Mouse (Mus musculus): ENCODE measurements at regions not wholly inside any gene's neighbourhood (a gene's known extent, or its start where the extent isn't known, plus 50 kb on each side); places are given as distances from the start of the nearest gene placed in this dataset.

- TF ChIP-seq POLR2A (IDR thresholded peaks at IDR 0.05; ENCODE audit: extremely low read depth, insufficient read depth, low read length) (no peak), CTCF (IDR thresholded peaks at IDR 0.05; ENCODE audit: extremely low read depth, insufficient read depth, low read length) (no peak)
- Histone ChIP-seq H3K4me1 (ENCODE audit: control insufficient read depth, insufficient read depth, low read length) (no peaks in the 10 kb centered on the region), H3K4me3 (ENCODE audit: insufficient read depth, low read length) (no peak overlapping the region)
These were observed 285.3 kb downstream of the Epha4 start for GRCm38 (mm10) chr1:77229561-77229960.

GRCm38 (mm10) chr1:77233010-77233409, 281.9 kb downstream of the Epha4 start:
- Histone ChIP-seq H3K27ac (ENCODE audit: insufficient read depth, low read length) (no peak overlapping the region), H3K4me1 (ENCODE audit: control insufficient read depth, insufficient read depth, low read length) (no peaks in the 10 kb centered on the region), H3K4me3 (ENCODE audit: insufficient read depth, low read length) (no peak overlapping the region)
- TF ChIP-seq CTCF (IDR thresholded peaks at IDR 0.05; ENCODE audit: extremely low read depth, insufficient read depth, low read length) (no peak), POLR2A (IDR thresholded peaks at IDR 0.05; ENCODE audit: extremely low read depth, insufficient read depth, low read length) (no peak)

More at GRCm38 (mm10) chr1:77229561-77229960, 285.3 kb downstream of the Epha4 start:
- H3K27ac ChIP-seq (ENCODE audit: insufficient read depth, low read length): no peak overlapping the region

GRCm38 (mm10) chr1:77244642-77245041, 270.2 kb downstream of the Epha4 start:
- Histone ChIP-seq H3K27ac (ENCODE audit: insufficient read depth, low read length) (no peak overlapping the region), H3K4me3 (ENCODE audit: insufficient read depth, low read length) (no peak overlapping the region), H3K4me1 (ENCODE audit: control insufficient read depth, insufficient read depth, low read length) (no peaks in the 10 kb centered on the region)
- TF ChIP-seq CTCF (IDR thresholded peaks at IDR 0.05; ENCODE audit: extremely low read depth, insufficient read depth, low read length) (no peak), POLR2A (IDR thresholded peaks at IDR 0.05; ENCODE audit: extremely low read depth, insufficient read depth, low read length) (no peak)

GRCm38 (mm10) chr1:77246047-77246446, 268.8 kb downstream of the Epha4 start:
- H3K27ac ChIP-seq (ENCODE audit: insufficient read depth, low read length): no peak overlapping the region
- TF ChIP-seq POLR2A (IDR thresholded peaks at IDR 0.05; ENCODE audit: extremely low read depth, insufficient read depth, low read length): no peak
- no peak overlapping the region for H3K4me3 ChIP-seq (ENCODE audit: insufficient read depth, low read length)
- no peaks in the 10 kb centered on the region for H3K4me1 ChIP-seq (ENCODE audit: control insufficient read depth, insufficient read depth, low read length)

- Histone ChIP-seq H3K4me3 (ENCODE audit: insufficient read depth, low read length) (no peak overlapping the region), H3K4me1 (ENCODE audit: control insufficient read depth, insufficient read depth, low read length) (no peaks in the 10 kb centered on the region), H3K27ac (ENCODE audit: insufficient read depth, low read length) (no peak overlapping the region)
- TF ChIP-seq CTCF (IDR thresholded peaks at IDR 0.05; ENCODE audit: extremely low read depth, insufficient read depth, low read length) (no peak), POLR2A (IDR thresholded peaks at IDR 0.05; ENCODE audit: extremely low read depth, insufficient read depth, low read length) (no peak)
These were observed 260.6 kb downstream of the Epha4 start for GRCm38 (mm10) chr1:77254276-77254675.

- no peak for TF ChIP-seq CTCF (IDR thresholded peaks at IDR 0.05; ENCODE audit: extremely low read depth, insufficient read depth, low read length)
- no peak for TF ChIP-seq POLR2A (IDR thresholded peaks at IDR 0.05; ENCODE audit: extremely low read depth, insufficient read depth, low read length)
These were observed 258.6 kb downstream of the Epha4 start for GRCm38 (mm10) chr1:77256115-77256842.

GRCm38 (mm10) chr1:77258730-77259310, 256.1 kb downstream of the Epha4 start:
- TF ChIP-seq POLR2A (IDR thresholded peaks at IDR 0.05; ENCODE audit: extremely low read depth, insufficient read depth, low read length) (no peak), CTCF (IDR thresholded peaks at IDR 0.05; ENCODE audit: extremely low read depth, insufficient read depth, low read length) (no peak)
- no peaks in the 10 kb centered on the region for H3K4me1 ChIP-seq (ENCODE audit: control insufficient read depth, insufficient read depth, low read length)
- no peak overlapping the region for H3K27ac ChIP-seq (ENCODE audit: insufficient read depth, low read length)
- no peak overlapping the region for H3K4me3 ChIP-seq (ENCODE audit: insufficient read depth, low read length)

More at GRCm38 (mm10) chr1:77256115-77256842, 258.6 kb downstream of the Epha4 start:
- no peaks in the 10 kb centered on the region for H3K4me1 ChIP-seq (ENCODE audit: control insufficient read depth, insufficient read depth, low read length)
- no peak overlapping the region for H3K27ac ChIP-seq (ENCODE audit: insufficient read depth, low read length)
- no peak overlapping the region for H3K4me3 ChIP-seq (ENCODE audit: insufficient read depth, low read length)

- TF ChIP-seq POLR2A (IDR thresholded peaks at IDR 0.05; ENCODE audit: extremely low read depth, insufficient read depth, low read length) (no peak), CTCF (IDR thresholded peaks at IDR 0.05; ENCODE audit: extremely low read depth, insufficient read depth, low read length) (no peak)
- H3K4me1 ChIP-seq (ENCODE audit: control insufficient read depth, insufficient read depth, low read length): no peaks in the 10 kb centered on the region
- no peak overlapping the region for H3K4me3 ChIP-seq (ENCODE audit: insufficient read depth, low read length)
- H3K27ac ChIP-seq (ENCODE audit: insufficient read depth, low read length): no peak overlapping the region
These were observed 255.1 kb downstream of the Epha4 start for GRCm38 (mm10) chr1:77259789-77260188.

- TF ChIP-seq CTCF (IDR thresholded peaks at IDR 0.05; ENCODE audit: extremely low read depth, insufficient read depth, low read length) (no peak), POLR2A (IDR thresholded peaks at IDR 0.05; ENCODE audit: extremely low read depth, insufficient read depth, low read length) (no peak)
- no peaks in the 10 kb centered on the region for H3K4me1 ChIP-seq (ENCODE audit: control insufficient read depth, insufficient read depth, low read length)
- H3K27ac ChIP-seq (ENCODE audit: insufficient read depth, low read length): no peak overlapping the region
- no peak overlapping the region for H3K4me3 ChIP-seq (ENCODE audit: insufficient read depth, low read length)
These were observed 253.2 kb downstream of the Epha4 start for GRCm38 (mm10) chr1:77261678-77262077.

GRCm38 (mm10) chr1:77265677-77266076, 249.2 kb downstream of the Epha4 start:
- no peak overlapping the region for H3K4me3 ChIP-seq (ENCODE audit: insufficient read depth, low read length)
- no peak overlapping the region for H3K27ac ChIP-seq (ENCODE audit: insufficient read depth, low read length)
- no peaks in the 10 kb centered on the region for H3K4me1 ChIP-seq (ENCODE audit: control insufficient read depth, insufficient read depth, low read length)
- TF ChIP-seq CTCF (IDR thresholded peaks at IDR 0.05; ENCODE audit: extremely low read depth, insufficient read depth, low read length): no peak
- no peak for TF ChIP-seq POLR2A (IDR thresholded peaks at IDR 0.05; ENCODE audit: extremely low read depth, insufficient read depth, low read length)
